Mouse (Mus musculus) thymus, adult 2 months (tissue): ENCODE results near the gene Sf3a1. TPM values are rescaled to one million over a fixed set of nuclear protein-coding genes. Genes with fewer than 3 reads are reported as not detected.

Experiments
- DNase-seq: peaks from one replicate; pipeline ENCODE4 v3.0.0; 2021
- H3K27ac ChIP-seq: fragments of 200-500 bp; 2 replicates; pipeline ENCODE4 v1.5.1; 2012; ENCODE audit warnings: low read length, control low read depth; ENCODE audit not compliant: control insufficient read depth, insufficient read depth
- H3K27me3 ChIP-seq: fragments of 200-500 bp; 2 replicates; pipeline ENCODE4 v1.6.1; 2012; ENCODE audit warnings: mild to moderate bottlenecking, low read length, moderate library complexity, mixed read lengths; ENCODE audit not compliant: control insufficient read depth, insufficient read depth
- H3K36me3 ChIP-seq: fragments of 200-500 bp; 2 replicates; pipeline ENCODE4 v1.6.1; 2012; ENCODE audit warnings: mild to moderate bottlenecking, low read length, moderate library complexity; ENCODE audit not compliant: control insufficient read depth, insufficient read depth
- H3K4me1 ChIP-seq: fragments of 200-500 bp; replicated peaks from 2 replicates; pipeline ENCODE4 v1.6.1; 2012; ENCODE audit warnings: low read length; ENCODE audit not compliant: control insufficient read depth, insufficient read depth
- H3K4me3 ChIP-seq: fragments of 200-500 bp; 2 replicates; pipeline ENCODE4 v1.5.1; 2012; ENCODE audit warnings: mild to moderate bottlenecking, low read length, control low read depth, moderate library complexity; ENCODE audit not compliant: control insufficient read depth, insufficient read depth
- CTCF ChIP-seq: fragments of 200-500 bp; IDR thresholded peaks from 2 replicates; pipeline ENCODE4 v1.5.1; 2012; ENCODE audit warnings: mild to moderate bottlenecking, control low read depth, low read length, moderate library complexity, borderline replicate concordance; ENCODE audit not compliant: control insufficient read depth, poor library complexity, insufficient read depth; ENCODE audit errors: extremely low read depth
- POLR2A ChIP-seq: fragments of 200-500 bp; IDR thresholded peaks from 2 replicates; pipeline ENCODE4 v1.6.1; 2012; ENCODE audit warnings: mild to moderate bottlenecking, low read length, control low read depth, moderate library complexity; ENCODE audit not compliant: control insufficient read depth, poor library complexity, insufficient read depth; ENCODE audit errors: extremely low read depth
- WGBS: fragments of 180-500 bp; shearing (Covaris S2); methylation state at CpG from one replicate; pipeline ENCODE4 v1.1.7; 2018; 5-methylcytosine and 5-hydroxymethylcytosine counted together
- polyA plus RNA-seq: library from polyadenylated mRNA; depleted of rRNA; stranded (reverse); fragments of >200 nt; gene quantifications from 2 replicates; pipeline ENCODE4 v1.2.3, GENCODE M21; 2012

The Sf3a1 gene
- polyA plus RNA-seq, 1 experiment = 79.9 TPM

DNA sequence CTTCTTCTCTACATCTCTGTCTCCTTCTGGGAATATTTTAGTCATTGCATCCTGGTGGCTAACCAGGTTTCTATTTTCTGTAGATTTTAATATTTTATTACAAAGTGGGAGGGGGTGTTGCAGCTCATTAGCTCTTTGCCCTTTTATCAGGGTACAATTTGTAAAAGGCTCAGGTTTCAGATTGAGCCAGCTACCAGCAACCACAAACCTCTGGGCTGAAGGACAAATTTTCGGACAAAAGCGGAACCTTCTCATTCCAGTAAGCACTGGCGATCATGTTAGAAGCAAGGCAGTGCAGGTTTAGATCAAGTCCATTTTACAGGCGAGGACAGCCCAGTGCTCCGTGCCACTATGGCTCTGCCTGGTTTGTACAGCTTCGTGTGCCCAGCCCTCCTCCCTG is 25.8 kb upstream of the Sf3a1 start:
- 55% methylated on average over 6 of the region's 6 CpGs for WGBS
- Histone ChIP-seq H3K36me3 (no peaks in the 10 kb centered on the region), H3K27me3 (no peaks in the 10 kb centered on the region), H3K4me1 (peaks cover 10% of the 10 kb centered on the region), H3K4me3 (no peak overlapping the region), H3K27ac (no peak overlapping the region)
- no peak for DNase-seq
- TF ChIP-seq POLR2A = no peak
- TF ChIP-seq CTCF = no peak

DNA sequence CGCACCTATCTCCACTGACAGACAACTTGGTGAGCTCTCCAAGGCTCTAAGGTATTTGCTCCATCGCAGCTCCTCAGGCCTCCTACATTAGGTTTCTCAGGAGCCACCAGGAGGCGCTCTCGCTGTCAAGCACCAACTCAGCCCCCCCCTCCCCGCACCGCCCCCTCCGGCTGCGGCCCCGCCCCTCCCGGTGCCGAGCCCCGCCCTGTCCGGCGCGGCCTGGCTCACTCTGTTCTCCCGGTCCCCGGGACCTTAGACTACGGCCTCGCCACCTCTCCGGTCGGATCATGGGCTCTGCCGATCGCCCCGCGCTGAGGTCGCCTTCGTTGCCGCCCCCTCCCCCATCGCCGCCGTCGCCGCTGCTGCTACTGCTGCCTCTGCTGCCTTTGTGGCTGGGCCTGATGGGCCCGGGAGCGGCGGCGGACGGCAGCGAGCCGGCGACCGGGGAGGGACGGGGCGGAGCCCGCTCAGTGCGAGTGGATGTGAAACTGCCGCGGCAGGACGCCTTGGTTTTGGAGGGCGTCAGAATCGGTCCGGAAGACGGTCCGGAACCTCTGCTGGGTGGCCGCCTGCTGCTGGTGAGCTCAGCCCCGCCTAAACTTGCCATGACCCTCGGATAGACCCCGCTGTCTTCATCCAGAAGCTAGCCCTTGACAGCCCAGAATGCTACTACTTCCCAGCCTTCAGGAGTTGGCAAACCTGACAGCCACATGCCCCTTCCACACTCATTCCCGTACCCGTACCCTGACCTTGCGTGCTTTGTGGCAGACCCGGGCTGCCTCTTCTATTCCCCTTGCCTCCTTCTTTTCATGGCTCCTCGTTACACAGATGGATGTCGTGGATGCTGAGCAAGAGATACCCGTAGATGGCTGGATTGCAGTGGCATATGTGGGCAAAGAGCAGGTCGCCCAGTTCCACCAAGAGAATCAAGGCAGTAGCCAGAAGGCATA is 24.9 kb upstream of the Sf3a1 start, which contains the start of gene Rnf215:
Gene Rnf215, plus strand, starts transcription at position 217 of the 950 bp plus-strand sequence.
- no peak within 1 kb of the TSS for H3K27ac ChIP-seq
- TF ChIP-seq CTCF (0 out of 2 replicates have a peak, but pooled peaks have one; percentile 4), POLR2A (peak; percentile 24; the same call in 1 of the 2 replicates)
- no peaks in the 10 kb centered on the region for H3K36me3 ChIP-seq
- DNase-seq = peak; percentile 84
- peak within 1 kb of the TSS; percentile 97 for H3K4me3 ChIP-seq
- H3K27me3 ChIP-seq = no peaks in the 10 kb centered on the region
- 3% methylated on average over 63 of the region's 66 CpGs for WGBS
- H3K4me1 ChIP-seq = peaks cover 10% of the 10 kb centered on the region

DNA sequence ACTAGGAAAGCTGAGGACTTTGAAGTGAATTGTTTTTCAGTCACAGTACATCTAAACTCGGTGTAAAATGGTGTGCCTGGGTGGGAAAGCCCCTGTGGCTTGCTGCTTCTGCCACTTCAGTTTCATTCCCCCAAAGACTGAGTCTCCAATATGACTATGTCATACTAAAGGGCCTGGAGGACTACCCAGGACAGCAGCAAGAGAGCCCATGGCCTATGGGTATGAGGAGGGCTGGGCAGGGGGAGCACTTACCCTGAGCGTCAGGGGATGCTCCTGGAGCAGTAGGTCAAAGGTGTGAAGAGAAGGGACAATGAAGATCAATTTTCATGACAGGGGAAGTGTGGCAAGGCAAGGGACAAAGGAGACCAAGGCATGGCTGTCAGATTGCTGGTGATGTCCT is 21.2 kb upstream of the Sf3a1 start:
- Histone ChIP-seq H3K27me3 (no peaks in the 10 kb centered on the region), H3K27ac (no peak overlapping the region), H3K36me3 (no peaks in the 10 kb centered on the region), H3K4me1 (peaks cover 10% of the 10 kb centered on the region), H3K4me3 (no peak overlapping the region)
- WGBS = 89% methylated on average over 2 of the region's 2 CpGs
- TF ChIP-seq CTCF (no peak), POLR2A (no peak)
- no peak for DNase-seq

DNA sequence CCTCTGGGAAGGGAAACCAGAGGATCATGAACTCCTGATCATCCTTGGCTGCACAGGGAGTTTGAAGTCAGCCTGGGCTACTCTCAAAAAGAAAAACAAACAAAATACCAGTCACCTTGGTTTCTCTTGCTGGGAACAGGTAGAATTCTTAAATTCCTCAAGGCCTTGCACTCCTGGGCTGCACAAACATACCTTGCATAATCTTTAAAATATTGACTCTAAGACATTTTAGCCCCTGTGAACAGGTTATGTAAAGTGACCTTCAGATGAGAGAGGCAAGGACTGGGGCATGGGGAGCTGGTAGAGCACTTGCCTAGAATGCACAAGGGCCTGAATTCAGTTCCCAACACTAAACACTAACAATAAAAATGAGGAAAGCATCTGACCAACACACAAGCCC is 18.6 kb upstream of the Sf3a1 start:
- no peak overlapping the region for H3K4me3 ChIP-seq
- no peak overlapping the region for H3K27ac ChIP-seq
- H3K27me3 ChIP-seq = no peaks in the 10 kb centered on the region
- no peaks in the 10 kb centered on the region for H3K36me3 ChIP-seq
- no peak for DNase-seq
- TF ChIP-seq POLR2A = no peak
- no peak for TF ChIP-seq CTCF
- no peaks in the 10 kb centered on the region; the same call in 1 of the 2 replicates for H3K4me1 ChIP-seq

DNA sequence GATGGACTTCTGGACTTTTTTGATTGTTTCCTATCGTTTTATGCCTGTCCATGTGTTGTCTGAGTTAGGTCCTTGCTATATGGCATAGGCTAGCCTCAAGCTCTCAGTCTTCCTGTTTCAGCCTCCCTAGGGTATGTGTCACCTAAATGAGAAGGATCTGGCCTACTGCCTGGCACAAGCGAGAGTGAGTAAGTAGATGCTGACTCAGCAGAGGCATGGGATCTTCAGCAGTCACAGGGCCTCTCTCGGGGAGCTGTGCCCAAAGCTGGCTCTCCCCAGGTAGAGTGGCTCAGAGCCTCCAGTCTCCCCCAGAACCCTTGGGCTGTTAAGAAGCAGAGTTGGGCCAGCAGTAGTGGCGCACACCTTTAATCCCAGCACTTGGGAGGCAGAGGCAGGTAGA is 17.8 kb upstream of the Sf3a1 start:
- 97% methylated on average over 4 of the region's 4 CpGs for WGBS
- DNase-seq = no peak
- Histone ChIP-seq H3K4me1 (no peaks in the 10 kb centered on the region), H3K36me3 (no peaks in the 10 kb centered on the region), H3K4me3 (no peak overlapping the region), H3K27me3 (no peaks in the 10 kb centered on the region), H3K27ac (no peak overlapping the region)
- no peak for TF ChIP-seq POLR2A
- TF ChIP-seq CTCF = no peak

DNA sequence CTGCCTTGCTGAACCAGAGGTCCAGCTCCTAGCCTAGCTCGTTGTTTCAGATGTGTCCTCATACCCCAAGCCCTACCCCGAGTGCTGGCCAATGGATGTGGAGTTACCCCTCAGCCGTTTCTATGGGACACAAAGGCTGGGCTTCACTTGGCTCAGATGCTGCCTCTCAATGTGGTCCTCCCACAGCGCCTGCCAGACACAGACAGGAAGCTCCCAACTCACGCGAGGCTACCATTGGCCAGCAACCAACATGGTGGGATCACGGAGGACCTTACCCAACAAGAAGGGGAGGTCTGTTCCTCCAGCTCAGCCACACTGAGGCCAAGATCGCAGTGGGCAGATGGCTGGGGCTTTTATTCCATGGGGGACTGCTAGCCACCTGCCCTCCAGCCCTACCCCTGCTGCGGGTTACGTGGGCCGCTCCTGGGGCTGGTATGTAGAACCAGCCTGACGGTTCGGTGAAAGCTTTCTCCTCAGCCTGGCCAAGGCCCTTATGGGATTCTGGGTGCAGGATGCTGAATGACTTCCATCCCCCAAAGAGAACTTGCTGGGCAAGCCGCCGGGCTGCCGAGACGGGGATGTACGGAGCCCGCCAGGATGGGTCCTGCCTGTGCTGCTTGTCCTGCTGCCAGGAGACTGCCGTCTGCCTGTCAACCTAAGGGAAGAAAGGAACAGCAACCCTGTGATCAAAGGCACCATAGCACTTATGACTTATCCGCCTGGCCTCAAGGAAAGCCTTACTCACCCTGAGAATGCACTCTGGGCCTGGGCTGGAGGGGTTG is 16.7 kb upstream of the Sf3a1 start:
- no peak for DNase-seq
- Histone ChIP-seq H3K36me3 (no peaks in the 10 kb centered on the region), H3K4me3 (no peak overlapping the region), H3K27ac (no peak overlapping the region), H3K27me3 (no peaks in the 10 kb centered on the region), H3K4me1 (no peaks in the 10 kb centered on the region)
- TF ChIP-seq POLR2A (no peak), CTCF (no peak)
- WGBS = 95% methylated on average over 21 of the region's 21 CpGs
